Mouse (Mus musculus) heart, adult 2 months (tissue): ENCODE measurements at regions not wholly inside any gene's neighbourhood (a gene's known extent, or its start where the extent isn't known, plus 50 kb on each side); places are given as distances from the start of the nearest gene placed in this dataset.

Experiments
- DNase-seq, 2 experiments: peaks; one replicate each; pipeline ENCODE4 v3.0.0; 2021
- H3K27ac ChIP-seq: fragments of 200-600 bp; 2 replicates; pipeline ENCODE4 v1.8.1; 2022
- H3K27me3 ChIP-seq: fragments of 200-500 bp; 2 replicates; pipeline ENCODE4 v1.6.1; 2012; ENCODE audit warnings: mild to moderate bottlenecking, low read length, inconsistent platforms, mixed read lengths; ENCODE audit not compliant: control insufficient read depth, insufficient read depth
- H3K36me3 ChIP-seq: fragments of 200-500 bp; 2 replicates; pipeline ENCODE4 v1.6.1; 2012; ENCODE audit warnings: low read length, inconsistent platforms; ENCODE audit not compliant: control insufficient read depth, insufficient read depth
- H3K4me1 ChIP-seq: fragments of 200-500 bp; 2 replicates; pipeline ENCODE4 v1.6.1; 2011; ENCODE audit warnings: low read length; ENCODE audit not compliant: control insufficient read depth, insufficient read depth
- H3K4me3 ChIP-seq: fragments of 200-600 bp; 2 replicates; pipeline ENCODE4 v1.8.1; 2022
- H3K79me2 ChIP-seq: fragments of 200-500 bp; replicated peaks from 2 replicates; pipeline ENCODE4 v1.6.1; 2012; ENCODE audit warnings: mild to moderate bottlenecking, inconsistent platforms, low read length, moderate library complexity, mixed read lengths; ENCODE audit not compliant: control insufficient read depth, insufficient read depth
- H3K9ac ChIP-seq: fragments of 200-500 bp; 2 replicates; pipeline ENCODE4 v1.6.1; 2012; ENCODE audit warnings: low read depth, mild to moderate bottlenecking, control low read depth, inconsistent platforms, low read length, mixed read lengths
- CTCF ChIP-seq: fragments of 200-600 bp; IDR thresholded peaks from 2 replicates; pipeline ENCODE4 v1.8.1; 2022; ENCODE audit warnings: antibody characterized with exemption, mild to moderate bottlenecking, moderate library complexity
- EP300 ChIP-seq: fragments of 200-500 bp; IDR thresholded peaks from 2 replicates; pipeline ENCODE4 v1.6.1; 2011; ENCODE audit warnings: low read depth, low read length, control low read depth; ENCODE audit not compliant: insufficient read depth
- POLR2A ChIP-seq: fragments of 200-500 bp; IDR thresholded peaks from 2 replicates; pipeline ENCODE4 v1.6.1; 2011; ENCODE audit warnings: mild to moderate bottlenecking, low read depth, low read length, control low read depth; ENCODE audit not compliant: insufficient read depth
- WGBS: fragments of 180-500 bp; shearing (Covaris S2); methylation state at CpG from one replicate; pipeline ENCODE4 v1.1.7; 2018; 5-methylcytosine and 5-hydroxymethylcytosine counted together
- intact Hi-C: fragments of 180-260 bp; cut with DNase I; formaldehyde crosslinking; loops from one replicate; pipeline ENCODE4 v1.15.1; 2025

- H3K9ac ChIP-seq: no peak overlapping the region
- H3K79me2 ChIP-seq: no peaks in the 10 kb centered on the region
- WGBS: 80% methylated on average over 6 of the region's 6 CpGs
- no peaks in the 10 kb centered on the region for H3K4me1 ChIP-seq
- TF ChIP-seq CTCF (no peak), EP300 (no peak)
- no peak overlapping the region for H3K27ac ChIP-seq
- H3K36me3 ChIP-seq: no peaks in the 10 kb centered on the region
- intact Hi-C loops: no loop called here
- no peak for DNase-seq
- no peaks in the 10 kb centered on the region for H3K27me3 ChIP-seq
- H3K4me3 ChIP-seq: no peak overlapping the region
Observed at GRCm38 (mm10) chr8:5965403-5966015, 860.4 kb upstream of the Slc10a2 start.

GRCm38 (mm10) chr8:5964299-5964698 lies 859.1 kb upstream of the Slc10a2 start:
- H3K4me3 ChIP-seq: no peak overlapping the region
- WGBS: 84% methylated on average over 1 of the region's 1 CpGs
- H3K4me1 ChIP-seq: no peaks in the 10 kb centered on the region
- no peak for TF ChIP-seq CTCF
- TF ChIP-seq POLR2A: no peak
- no peak for TF ChIP-seq EP300
- H3K36me3 ChIP-seq: no peaks in the 10 kb centered on the region
- intact Hi-C loops: no loop called here
- H3K79me2 ChIP-seq: no peaks in the 10 kb centered on the region
- H3K27me3 ChIP-seq: no peaks in the 10 kb centered on the region
- DNase-seq: no peak
- H3K27ac ChIP-seq: no peak overlapping the region
- no peak overlapping the region for H3K9ac ChIP-seq

GRCm38 (mm10) chr8:5938057-5938456 lies 832.9 kb upstream of the Slc10a2 start:
- H3K79me2 ChIP-seq: no peaks in the 10 kb centered on the region
- no peak for DNase-seq
- intact Hi-C loops: no loop called here
- H3K27me3 ChIP-seq: no peaks in the 10 kb centered on the region
- H3K9ac ChIP-seq: no peak overlapping the region
- TF ChIP-seq EP300 (no peak), CTCF (no peak), POLR2A (no peak)
- H3K4me1 ChIP-seq: no peaks in the 10 kb centered on the region
- no peaks in the 10 kb centered on the region for H3K36me3 ChIP-seq
- H3K27ac ChIP-seq: no peak overlapping the region
- 64% methylated on average over 3 of the region's 3 CpGs for WGBS
- H3K4me3 ChIP-seq: no peak overlapping the region

DNA sequence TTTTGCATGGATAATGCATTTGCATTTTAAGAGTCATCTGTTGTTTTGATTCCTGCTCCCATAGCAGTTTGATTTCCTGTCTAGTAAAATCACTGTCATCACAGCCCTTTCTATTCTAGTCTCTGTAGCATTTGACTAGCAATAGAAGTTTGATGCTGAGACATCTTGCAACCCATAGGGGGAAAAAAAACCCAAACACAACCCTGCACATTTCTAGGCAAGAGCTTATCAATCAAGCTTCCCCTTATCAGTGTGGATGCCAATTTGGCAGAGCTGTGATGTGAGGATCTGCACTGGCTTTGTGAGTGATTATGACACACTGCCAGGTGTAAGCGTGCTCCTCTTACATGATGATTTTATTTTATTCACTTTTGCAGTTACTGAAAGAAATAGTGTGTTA lies 813.0 kb upstream of the Slc10a2 start:
- Histone ChIP-seq H3K36me3 (no peaks in the 10 kb centered on the region), H3K4me3 (no peak overlapping the region), H3K9ac (no peak overlapping the region), H3K27ac (no peak overlapping the region), H3K4me1 (no peaks in the 10 kb centered on the region), H3K79me2 (no peaks in the 10 kb centered on the region), H3K27me3 (no peaks in the 10 kb centered on the region)
- DNase-seq: no peak
- TF ChIP-seq CTCF (no peak), POLR2A (no peak), EP300 (no peak)
- intact Hi-C loops: no loop called here
- WGBS: 37% methylated on average over 1 of the region's 1 CpGs
